Mouse (Mus musculus) embryonic facial prominence, embryonic 13.5 days (tissue): ENCODE data around the gene Rpusd1. TPM values are rescaled to one million over a fixed set of nuclear protein-coding genes. Genes with fewer than 3 reads are reported as not detected.

Source experiments
- ATAC-seq: fragments of 200-750 bp; cut with Nextera tagmentation; 2 replicates; pipeline ENCODE4 v1.8.0; 2017; ENCODE audit warnings: low read depth; ENCODE audit not compliant: insufficient number of reproducible peaks, insufficient read depth, low FRiP score, low TSS enrichment
- H3K27ac ChIP-seq: fragments of 300-500 bp; sonication (generic); 2 replicates; pipeline ENCODE4 v1.5.1; 2015; ENCODE audit warnings: moderate library complexity, mild to moderate bottlenecking, inconsistent platforms
- H3K27me3 ChIP-seq: fragments of 300-500 bp; sonication (generic); 2 replicates; pipeline ENCODE4 v1.6.1; 2015; ENCODE audit warnings: mild to moderate bottlenecking, inconsistent platforms
- H3K36me3 ChIP-seq: fragments of 300-500 bp; sonication (generic); 2 replicates; pipeline ENCODE4 v1.6.1; 2015; ENCODE audit warnings: mild to moderate bottlenecking, inconsistent platforms
- H3K4me1 ChIP-seq: fragments of 300-500 bp; sonication (generic); 2 replicates; pipeline ENCODE4 v1.6.1; 2015; ENCODE audit warnings: inconsistent platforms
- H3K4me2 ChIP-seq: fragments of 300-500 bp; sonication (generic); 2 replicates; pipeline ENCODE4 v1.6.1; 2015; ENCODE audit warnings: moderate library complexity, mild to moderate bottlenecking, inconsistent platforms
- H3K4me3 ChIP-seq: fragments of 300-500 bp; sonication (generic); 2 replicates; pipeline ENCODE4 v1.5.1; 2015; ENCODE audit warnings: mild to moderate bottlenecking, inconsistent platforms
- H3K9ac ChIP-seq: fragments of 300-500 bp; sonication (generic); 2 replicates; pipeline ENCODE4 v1.6.1; 2015; ENCODE audit warnings: mild to moderate bottlenecking, inconsistent platforms
- H3K9me3 ChIP-seq: fragments of 300-500 bp; sonication (generic); 2 replicates; pipeline ENCODE4 v1.6.1; 2016; ENCODE audit warnings: inconsistent platforms
- WGBS: fragments of 180-500 bp; shearing (Covaris S2); methylation state at CpG from one replicate; pipeline ENCODE4 v1.1.7; 2015; ENCODE audit warnings: mixed read lengths; 5-methylcytosine and 5-hydroxymethylcytosine counted together
- polyA plus RNA-seq: library from polyadenylated mRNA; unstranded; fragments of >200 nt; fragmentation: Nextera tagmentation; extraction: Ambion mirVana; gene quantifications from 2 replicates; pipeline ENCODE4 v1.2.1, GENCODE M21; 2015

The Rpusd1 gene
- 28.0 and 28.9 TPM in 2 replicates for polyA plus RNA-seq

DNA sequence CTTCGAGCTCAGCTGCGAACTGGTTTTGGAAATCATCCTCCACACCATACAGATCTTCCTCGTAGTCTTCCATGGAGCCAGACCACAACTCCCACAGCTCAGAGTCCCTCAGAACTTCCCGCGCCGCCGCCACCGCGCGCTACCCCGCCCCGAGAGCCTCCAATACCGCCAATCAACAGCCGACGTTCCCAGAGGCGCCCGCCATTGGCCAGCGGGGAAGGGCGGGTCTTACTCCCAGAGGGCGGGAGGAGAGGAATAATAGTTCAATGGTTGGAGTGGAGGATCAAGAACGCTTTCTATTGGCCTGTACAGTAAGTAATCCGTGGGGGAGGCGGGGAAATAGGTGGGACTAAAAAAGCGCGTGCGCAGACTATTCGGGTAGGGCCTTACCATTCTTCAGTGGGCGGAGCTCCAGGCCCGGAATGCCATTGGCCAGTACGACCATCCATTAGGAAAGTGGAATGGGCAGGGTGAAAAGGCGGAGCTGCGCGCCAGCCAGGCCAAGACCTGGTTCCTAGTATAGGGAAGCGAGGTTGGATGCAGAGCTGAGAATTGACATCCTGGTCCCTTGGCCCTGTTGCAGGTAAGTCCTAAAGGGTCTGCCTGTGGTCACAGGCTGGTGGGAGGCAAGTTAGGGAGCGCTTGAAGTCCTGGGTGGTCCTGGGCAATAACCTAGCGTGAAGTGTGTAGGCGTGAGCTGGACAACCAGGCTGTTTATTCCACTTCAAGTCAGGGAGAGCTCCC lies at the start of gene Rpusd1, which contains the start of gene Chtf18:
Gene Rpusd1, plus strand, starts transcription at position 406 of the 744 bp plus-strand sequence.
Gene Chtf18, minus strand, starts transcription at position 155 of the 744 bp plus-strand sequence.
- peaks cover 49% of the 10 kb centered on the region for H3K36me3 ChIP-seq
- peak within 1 kb of the TSS; percentile 86 for H3K9ac ChIP-seq
- no peaks in the 10 kb centered on the region for H3K9me3 ChIP-seq
- H3K4me2 ChIP-seq, result peak within 1 kb of the TSS; percentile 96
- H3K27me3 ChIP-seq, result no peaks in the 10 kb centered on the region
- H3K4me3 ChIP-seq, result peak within 1 kb of the TSS; percentile 65
- WGBS, result under 1% methylated on average over 37 of the region's 37 CpGs
- H3K27ac ChIP-seq, result peak within 1 kb of the TSS; percentile 53
- ATAC-seq, result peak; percentile 98
- H3K4me1 ChIP-seq, result peaks cover 23% of the 10 kb centered on the region

DNA sequence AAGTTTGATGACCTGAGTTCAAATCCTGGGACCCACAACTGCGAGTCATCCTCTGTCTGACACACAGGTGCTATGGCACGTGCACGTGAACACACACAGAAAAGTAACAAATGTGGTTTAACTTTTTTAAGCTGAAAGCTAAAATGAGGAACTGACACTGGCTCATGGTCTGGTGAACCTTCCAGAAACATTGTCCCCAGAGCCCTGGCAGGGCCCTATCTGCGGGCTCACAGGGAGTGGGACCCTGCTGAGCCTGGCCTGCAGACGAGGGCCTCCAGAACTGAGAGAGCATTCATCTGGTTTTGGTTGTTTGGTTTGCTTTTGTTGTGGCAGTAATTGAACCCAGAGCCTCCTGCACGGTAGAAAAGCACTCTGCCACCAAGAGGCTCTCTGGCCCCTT lies 49.5 kb upstream of the Rpusd1 start:
- peaks cover 18% of the 10 kb centered on the region for H3K4me1 ChIP-seq
- no peaks in the 10 kb centered on the region for H3K36me3 ChIP-seq
- H3K9me3 ChIP-seq, result peaks cover 3% of the 10 kb centered on the region; the same call in 1 of the 2 replicates
- peak overlapping the region; percentile 62 for H3K27ac ChIP-seq
- H3K4me2 ChIP-seq, result no peak overlapping the region
- WGBS, result 40% methylated on average over 6 of the region's 6 CpGs
- no peak overlapping the region for H3K4me3 ChIP-seq
- H3K27me3 ChIP-seq, result no peaks in the 10 kb centered on the region
- no peak for ATAC-seq
- no peak overlapping the region for H3K9ac ChIP-seq

DNA sequence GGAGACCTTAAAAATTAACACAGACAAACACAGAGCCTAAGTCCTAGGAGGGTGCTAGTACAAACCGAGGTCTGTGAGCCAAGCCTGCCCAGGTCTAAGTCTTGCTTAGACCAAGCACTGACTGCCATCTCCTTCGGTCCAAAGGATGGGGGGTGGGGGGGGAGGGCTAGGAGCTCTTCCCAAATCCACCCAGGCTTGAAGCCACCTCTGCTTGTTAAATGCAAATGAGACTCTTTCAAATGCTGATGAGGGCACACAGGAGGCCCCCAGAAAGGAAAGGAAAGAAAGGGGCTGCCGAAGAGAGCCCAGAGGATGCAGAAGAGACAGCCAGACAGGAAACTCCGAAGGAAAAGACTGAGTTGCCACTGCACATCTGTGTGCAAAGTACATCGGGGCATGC lies 47.7 kb upstream of the Rpusd1 start:
- H3K27ac ChIP-seq, result no peak overlapping the region
- peaks cover 3% of the 10 kb centered on the region; the same call in 1 of the 2 replicates for H3K9me3 ChIP-seq
- no peaks in the 10 kb centered on the region for H3K36me3 ChIP-seq
- 17% methylated on average over 5 of the region's 5 CpGs for whole genome bisulfite sequencing
- H3K4me2 ChIP-seq, result no peak overlapping the region
- H3K9ac ChIP-seq, result no peak overlapping the region
- ATAC-seq, result no peak
- peaks cover 18% of the 10 kb centered on the region for H3K4me1 ChIP-seq
- no peak overlapping the region for H3K4me3 ChIP-seq
- no peaks in the 10 kb centered on the region for H3K27me3 ChIP-seq

- 60% methylated on average over 4 of the region's 4 CpGs for WGBS
- H3K36me3 ChIP-seq, result no peaks in the 10 kb centered on the region
- no peak for ATAC-seq
- H3K9me3 ChIP-seq, result no peaks in the 10 kb centered on the region
- no peak overlapping the region for H3K4me3 ChIP-seq
- H3K27me3 ChIP-seq, result no peaks in the 10 kb centered on the region; the same call in 1 of the 2 replicates
- peaks cover 23% of the 10 kb centered on the region for H3K4me1 ChIP-seq
- H3K4me2 ChIP-seq, result no peak overlapping the region
- no peak overlapping the region for H3K27ac ChIP-seq
- no peak overlapping the region for H3K9ac ChIP-seq
Measured at GRCm38 (mm10) chr17:25681636-25682035, 45.8 kb upstream of the Rpusd1 start.

DNA sequence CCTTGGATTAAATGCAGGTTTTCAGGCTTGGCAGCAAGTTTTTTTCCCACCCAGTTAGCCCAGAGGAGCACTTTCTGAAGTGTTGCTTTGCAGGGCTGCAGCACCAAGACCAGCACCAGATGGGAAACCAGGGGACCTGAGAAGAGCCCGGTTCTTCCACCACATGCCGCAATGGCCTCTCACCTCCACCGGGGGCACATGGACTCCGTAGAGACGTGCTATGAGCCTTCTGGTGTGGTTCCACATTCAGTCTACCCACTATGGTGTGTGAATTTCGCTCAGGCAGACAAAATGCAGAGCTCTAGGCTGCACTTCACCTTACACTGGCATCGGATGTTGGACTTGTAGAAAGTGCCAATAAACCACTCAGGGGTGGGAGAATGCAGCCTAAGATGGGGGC lies 41.1 kb upstream of the Rpusd1 start:
- no peak for ATAC-seq
- Histone ChIP-seq H3K4me2 (no peak overlapping the region), H3K27ac (no peak overlapping the region), H3K9ac (no peak overlapping the region), H3K27me3 (no peaks in the 10 kb centered on the region; the same call in 1 of the 2 replicates), H3K4me1 (peaks cover 16% of the 10 kb centered on the region), H3K9me3 (no peaks in the 10 kb centered on the region), H3K4me3 (no peak overlapping the region), H3K36me3 (no peaks in the 10 kb centered on the region)
- 48% methylated on average over 7 of the region's 7 CpGs for WGBS

DNA sequence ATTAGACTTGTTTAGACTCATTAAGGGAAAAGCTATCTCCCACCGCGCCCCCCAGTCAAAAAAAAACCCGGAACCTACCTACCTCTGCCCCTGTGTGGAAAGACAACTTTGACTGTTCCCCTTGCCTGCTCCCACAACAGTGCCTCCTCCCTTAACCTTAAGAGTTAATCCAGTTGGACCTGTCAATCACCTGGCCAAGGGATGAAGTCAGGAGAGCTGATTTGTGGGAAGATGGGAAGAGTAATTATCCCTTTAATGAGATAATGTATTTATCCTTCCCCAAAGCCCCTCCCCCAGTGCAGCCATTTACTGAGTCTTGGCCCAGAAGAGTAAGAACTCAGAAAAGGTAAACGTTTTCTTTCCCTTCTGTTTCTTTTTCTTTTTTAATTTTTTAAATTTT lies 38.5 kb upstream of the Rpusd1 start:
- H3K9me3 ChIP-seq, result no peaks in the 10 kb centered on the region
- H3K27me3 ChIP-seq, result no peaks in the 10 kb centered on the region; the same call in 1 of the 2 replicates
- H3K9ac ChIP-seq, result no peak overlapping the region
- H3K27ac ChIP-seq, result no peak overlapping the region
- WGBS, result 65% methylated on average over 4 of the region's 4 CpGs
- no peaks in the 10 kb centered on the region for H3K36me3 ChIP-seq
- no peak overlapping the region for H3K4me2 ChIP-seq
- no peak overlapping the region for H3K4me3 ChIP-seq
- peaks cover 11% of the 10 kb centered on the region for H3K4me1 ChIP-seq
- no peak for ATAC-seq

DNA sequence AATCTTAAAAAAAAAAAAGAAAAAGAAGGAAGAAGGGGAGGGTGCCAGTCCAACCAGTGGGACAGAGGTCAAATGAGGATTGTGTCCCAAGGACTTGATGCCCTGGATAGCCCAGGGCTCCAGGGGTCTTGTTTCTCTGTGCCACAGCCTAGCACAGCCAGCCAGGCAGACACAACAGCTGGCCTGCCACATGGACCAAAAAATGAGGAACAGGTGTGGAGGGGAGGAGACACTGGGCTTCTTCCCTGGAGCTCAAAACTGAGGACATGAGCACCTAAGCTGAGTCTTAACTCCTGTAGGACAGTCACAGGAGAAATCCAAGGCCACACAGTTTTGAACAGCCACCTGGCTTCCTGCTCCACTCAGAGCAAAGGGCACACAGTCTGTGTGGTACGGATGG lies 31.2 kb upstream of the Rpusd1 start:
- Histone ChIP-seq H3K4me3 (no peak overlapping the region), H3K9ac (no peak overlapping the region), H3K4me2 (no peak overlapping the region), H3K9me3 (no peaks in the 10 kb centered on the region), H3K27me3 (no peaks in the 10 kb centered on the region), H3K27ac (no peak overlapping the region), H3K4me1 (peaks cover 8% of the 10 kb centered on the region), H3K36me3 (no peaks in the 10 kb centered on the region)
- WGBS, result 14% methylated on average over 1 of the region's 1 CpGs
- no peak for ATAC-seq

DNA sequence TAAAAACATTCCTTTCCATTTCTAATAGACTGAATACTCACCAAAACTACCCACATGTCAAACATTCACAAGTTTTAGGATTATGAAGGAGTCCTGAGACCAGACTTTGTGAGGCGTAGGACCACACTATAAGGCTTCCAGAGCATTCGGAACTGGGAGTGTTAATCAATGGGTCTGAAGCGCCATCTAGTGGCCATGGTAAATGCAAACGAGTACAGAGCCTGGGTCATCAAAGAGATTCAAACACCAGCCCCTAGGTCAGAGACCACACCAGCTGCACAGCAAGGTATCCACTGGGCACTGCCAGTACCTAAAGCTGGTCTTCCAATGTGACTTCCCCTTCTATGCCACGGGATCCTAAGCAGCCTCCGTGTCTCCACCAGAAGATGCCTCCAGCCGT lies 29.0 kb upstream of the Rpusd1 start:
- no peak overlapping the region for H3K4me2 ChIP-seq
- no peak for ATAC-seq
- 8% methylated on average over 7 of the region's 7 CpGs for WGBS

DNA sequence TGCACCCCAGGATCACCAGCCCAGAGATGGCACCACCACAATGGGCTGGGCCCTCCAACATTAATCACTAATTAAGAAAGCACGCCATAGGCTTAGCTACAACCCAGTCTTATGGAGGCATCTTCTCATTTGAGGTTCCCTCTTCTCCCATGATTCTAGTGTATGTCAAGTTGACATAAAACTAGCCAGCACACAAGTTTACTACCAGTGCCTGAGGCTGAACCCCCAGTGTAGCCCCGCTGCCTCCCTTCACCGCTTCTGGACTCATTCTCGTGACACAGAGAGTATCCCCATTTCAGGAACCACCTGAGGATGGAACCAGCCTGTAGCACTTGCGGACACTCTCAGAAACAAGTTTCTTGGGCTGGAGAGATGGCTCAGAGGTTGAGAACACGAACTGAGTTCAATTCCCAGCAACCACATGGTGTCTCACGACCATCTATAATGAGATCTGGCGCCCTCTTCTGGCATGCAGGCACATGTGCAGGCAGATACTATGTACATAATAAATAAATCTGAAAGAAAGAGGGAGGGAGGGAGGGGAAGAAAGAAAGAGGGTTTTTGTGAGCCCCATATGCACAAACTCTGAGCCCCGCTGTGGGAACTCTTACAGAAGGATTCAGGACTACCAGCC lies 26.5 kb upstream of the Rpusd1 start:
- ATAC-seq, result no peak
- no peaks in the 10 kb centered on the region for H3K27me3 ChIP-seq
- no peaks in the 10 kb centered on the region for H3K9me3 ChIP-seq
- no peak overlapping the region for H3K4me2 ChIP-seq
- no peak overlapping the region for H3K9ac ChIP-seq
- no peaks in the 10 kb centered on the region for H3K36me3 ChIP-seq
- no peak overlapping the region for H3K27ac ChIP-seq
- WGBS, result 57% methylated on average over 9 of the region's 9 CpGs
- peaks cover 8% of the 10 kb centered on the region for H3K4me1 ChIP-seq
- H3K4me3 ChIP-seq, result no peak overlapping the region

More for the DNA sequence above, 29.0 kb upstream of the Rpusd1 start:
- no peaks in the 10 kb centered on the region for H3K27me3 ChIP-seq
- no peak overlapping the region for H3K4me3 ChIP-seq
- peaks cover 8% of the 10 kb centered on the region for H3K4me1 ChIP-seq
- H3K27ac ChIP-seq, result no peak overlapping the region
- no peaks in the 10 kb centered on the region for H3K9me3 ChIP-seq
- no peaks in the 10 kb centered on the region for H3K36me3 ChIP-seq
- H3K9ac ChIP-seq, result no peak overlapping the region

- Histone ChIP-seq H3K4me1 (no peaks in the 10 kb centered on the region), H3K9ac (no peak overlapping the region), H3K9me3 (no peaks in the 10 kb centered on the region), H3K4me2 (no peak overlapping the region), H3K27ac (no peak overlapping the region), H3K36me3 (no peaks in the 10 kb centered on the region), H3K4me3 (no peak overlapping the region), H3K27me3 (peaks cover 2% of the 10 kb centered on the region)
- WGBS, result 88% methylated on average over 2 of the region's 2 CpGs
- no peak for ATAC-seq
Measured at GRCm38 (mm10) chr17:25709994-25710393, 17.5 kb upstream of the Rpusd1 start.

- H3K27me3 ChIP-seq, result peaks cover 13% of the 10 kb centered on the region
- no peaks in the 10 kb centered on the region for H3K9me3 ChIP-seq
- H3K4me1 ChIP-seq, result peaks cover 1% of the 10 kb centered on the region; the same call in 1 of the 2 replicates
- H3K36me3 ChIP-seq, result no peaks in the 10 kb centered on the region
- 82% methylated on average over 4 of the region's 4 CpGs for WGBS
- no peak overlapping the region for H3K4me2 ChIP-seq
- no peak overlapping the region for H3K9ac ChIP-seq
- no peak for ATAC-seq
- H3K4me3 ChIP-seq, result no peak overlapping the region
- H3K27ac ChIP-seq, result no peak overlapping the region
Measured at GRCm38 (mm10) chr17:25711136-25711535, 16.3 kb upstream of the Rpusd1 start.

DNA sequence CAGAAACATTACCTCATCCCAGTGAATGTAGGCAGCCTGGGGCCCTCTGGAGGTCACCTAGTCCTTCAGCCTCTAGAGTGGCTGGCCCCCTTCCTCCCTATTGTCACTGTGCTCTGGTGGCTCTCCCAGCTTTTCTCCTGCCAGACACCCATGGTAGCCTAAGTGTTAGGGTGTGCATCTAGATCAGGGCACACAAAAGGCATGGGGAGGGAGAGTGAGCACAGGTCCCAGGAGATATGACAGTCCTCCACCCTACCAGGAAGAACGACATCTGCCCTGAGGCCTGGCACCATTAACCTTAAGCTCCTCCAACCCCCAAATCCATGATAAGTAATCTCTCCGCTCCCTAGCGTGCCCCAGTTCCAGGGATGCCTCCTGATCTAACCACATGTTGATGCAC lies 11.8 kb upstream of the Rpusd1 start:
- WGBS, result 46% methylated on average over 3 of the region's 3 CpGs
- Histone ChIP-seq H3K4me1 (peaks cover 20% of the 10 kb centered on the region), H3K9ac (no peak overlapping the region), H3K9me3 (no peaks in the 10 kb centered on the region), H3K36me3 (peaks cover 20% of the 10 kb centered on the region), H3K27ac (no peak overlapping the region), H3K4me2 (no peak overlapping the region), H3K27me3 (peaks cover 36% of the 10 kb centered on the region), H3K4me3 (no peak overlapping the region)
- no peak for ATAC-seq
